Mouse (Mus musculus): ENCODE results near the gene Padi4.

DNA sequence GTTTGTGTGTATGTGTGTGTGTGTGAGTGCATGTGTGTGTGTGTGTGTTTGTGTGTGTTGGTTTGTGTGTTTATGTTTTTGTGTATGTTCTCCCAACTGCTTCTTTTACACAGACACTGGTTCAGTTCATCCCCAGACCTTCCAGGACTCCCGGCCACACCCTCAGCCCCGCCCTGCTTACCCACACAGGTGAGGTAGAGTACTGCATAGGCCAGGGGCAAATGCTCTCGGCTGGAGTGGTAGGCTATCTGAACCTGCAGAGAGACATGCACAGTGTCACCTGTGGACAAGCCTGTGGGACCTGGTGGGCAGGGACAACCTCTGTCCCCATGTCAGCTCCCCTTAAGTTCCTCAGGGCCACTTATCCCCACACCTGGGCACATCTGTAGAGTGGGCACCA, 27.3 kb upstream of the Padi4 start:
- no peak for TF ChIP-seq CTCF (IDR thresholded peaks at IDR 0.05; ENCODE audit: low read depth, low read length)
- no peak for TF ChIP-seq POLR2A (IDR thresholded peaks at IDR 0.05; ENCODE audit: borderline replicate concordance, low read depth, low read length)
